Mouse (Mus musculus): ENCODE results near the gene Zfp518a. TPM values are rescaled to one million over a fixed set of nuclear protein-coding genes. Genes with fewer than 3 reads are reported as not detected.

The Zfp518a gene
- polyA plus RNA-seq, 1 experiment from 2014 or later: 18.8 TPM

GRCm38 (mm10) chr19:40888887-40889286 is 5.6 kb upstream of the Zfp518a start:
- Histone ChIP-seq H3K4me2 (no peak overlapping the region), H3K4me3 (ENCODE audit: low read depth, low read length) (no peak overlapping the region), H3K27ac (ENCODE audit: low read depth, low read length) (no peak overlapping the region), H3K36me3 (ENCODE audit: control insufficient read depth, insufficient read depth, low read length) (no peaks in the 10 kb centered on the region), H3K9me3 (ENCODE audit: control insufficient read depth, low read length) (no peaks in the 10 kb centered on the region; the same call in 1 of the 2 replicates), H3K27me3 (ENCODE audit: control insufficient read depth, insufficient read depth, low read length) (peaks cover 17% of the 10 kb centered on the region), H3K9ac (ENCODE audit: low read length) (no peak overlapping the region), H3K4me1 (ENCODE audit: control insufficient read depth, insufficient read depth, low read length) (no peaks in the 10 kb centered on the region)
- ATAC-seq (ENCODE audit: low FRiP score): no peak
- no peak for DNase-seq (ENCODE audit: low spot score, missing footprints)
- WGBS: 97% methylated on average over 1 of the region's 1 CpGs

DNA sequence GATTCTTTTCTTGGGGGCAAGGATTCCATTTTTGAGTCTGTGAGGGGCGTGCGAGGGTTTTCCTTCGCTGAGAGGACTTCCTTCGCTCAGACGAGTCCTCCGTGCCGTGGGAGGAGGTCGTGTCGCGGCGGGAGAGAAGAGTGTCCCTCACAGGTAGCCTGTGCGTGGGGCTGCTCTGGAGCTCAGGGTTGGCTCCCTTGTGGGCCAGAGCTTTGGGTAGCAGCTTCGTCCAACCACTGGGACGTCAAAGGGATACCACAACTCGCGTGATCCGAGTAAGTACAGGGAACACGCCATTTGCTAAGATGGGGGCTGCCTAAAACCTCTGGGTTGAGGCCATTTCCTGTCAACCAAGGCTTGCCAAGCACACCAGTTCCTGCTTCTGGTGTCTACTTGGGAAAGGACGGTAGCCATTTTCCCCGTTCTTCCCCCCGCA is 416 bp upstream of the Zfp518a start:
- Histone ChIP-seq H3K36me3 (ENCODE audit: control insufficient read depth, insufficient read depth, low read length) (no peaks in the 10 kb centered on the region), H3K27ac (ENCODE audit: low read depth, low read length) (peak overlapping the region; percentile 91; the same call in 1 of the 2 replicates), H3K4me3 (ENCODE audit: low read depth, low read length) (peak overlapping the region; percentile 79), H3K4me1 (ENCODE audit: control insufficient read depth, insufficient read depth, low read length) (no peaks in the 10 kb centered on the region; the same call in 1 of the 2 replicates), H3K27me3 (ENCODE audit: control insufficient read depth, insufficient read depth, low read length) (peaks cover 12% of the 10 kb centered on the region), H3K9me3 (ENCODE audit: control insufficient read depth, low read length) (no peaks in the 10 kb centered on the region; the same call in 1 of the 2 replicates), H3K9ac (ENCODE audit: low read length) (peak overlapping the region; percentile 90), H3K4me2 (peak overlapping the region; percentile 41)
- no peak for DNase-seq (ENCODE audit: low spot score, missing footprints)
- WGBS: 43% methylated on average over 21 of the region's 21 CpGs
- peak; percentile 56 for ATAC-seq (ENCODE audit: low FRiP score)

DNA sequence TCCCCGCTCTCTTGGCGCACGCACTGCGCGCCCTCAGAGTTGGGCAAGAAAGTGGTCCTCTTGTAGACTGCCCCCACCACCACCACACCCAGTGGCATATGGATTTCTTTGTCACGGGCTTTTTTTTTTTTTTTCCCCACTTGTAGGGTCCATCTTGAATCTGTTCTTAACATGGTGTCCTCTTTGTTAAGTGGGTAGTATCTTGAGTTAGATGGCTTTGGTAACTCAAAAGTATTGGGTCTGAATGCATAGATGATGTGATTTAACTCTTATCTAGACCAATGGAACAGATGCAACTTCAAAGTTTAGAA is 843 bp downstream of the Zfp518a start:
- DNase-seq (ENCODE audit: low spot score, missing footprints) (no peak), ATAC-seq (ENCODE audit: low FRiP score) (no peak)
- Histone ChIP-seq H3K27me3 (ENCODE audit: control insufficient read depth, insufficient read depth, low read length) (peaks cover 12% of the 10 kb centered on the region), H3K27ac (ENCODE audit: low read depth, low read length) (peak overlapping the region; percentile 91), H3K4me2 (peak overlapping the region; percentile 41), H3K36me3 (ENCODE audit: control insufficient read depth, insufficient read depth, low read length) (no peaks in the 10 kb centered on the region), H3K4me3 (ENCODE audit: low read depth, low read length) (peak overlapping the region; percentile 79), H3K9me3 (ENCODE audit: control insufficient read depth, low read length) (no peaks in the 10 kb centered on the region; the same call in 1 of the 2 replicates), H3K9ac (ENCODE audit: low read length) (peak overlapping the region; percentile 90), H3K4me1 (ENCODE audit: control insufficient read depth, insufficient read depth, low read length) (no peaks in the 10 kb centered on the region; the same call in 1 of the 2 replicates)
- WGBS: 1% methylated on average over 6 of the region's 6 CpGs

DNA sequence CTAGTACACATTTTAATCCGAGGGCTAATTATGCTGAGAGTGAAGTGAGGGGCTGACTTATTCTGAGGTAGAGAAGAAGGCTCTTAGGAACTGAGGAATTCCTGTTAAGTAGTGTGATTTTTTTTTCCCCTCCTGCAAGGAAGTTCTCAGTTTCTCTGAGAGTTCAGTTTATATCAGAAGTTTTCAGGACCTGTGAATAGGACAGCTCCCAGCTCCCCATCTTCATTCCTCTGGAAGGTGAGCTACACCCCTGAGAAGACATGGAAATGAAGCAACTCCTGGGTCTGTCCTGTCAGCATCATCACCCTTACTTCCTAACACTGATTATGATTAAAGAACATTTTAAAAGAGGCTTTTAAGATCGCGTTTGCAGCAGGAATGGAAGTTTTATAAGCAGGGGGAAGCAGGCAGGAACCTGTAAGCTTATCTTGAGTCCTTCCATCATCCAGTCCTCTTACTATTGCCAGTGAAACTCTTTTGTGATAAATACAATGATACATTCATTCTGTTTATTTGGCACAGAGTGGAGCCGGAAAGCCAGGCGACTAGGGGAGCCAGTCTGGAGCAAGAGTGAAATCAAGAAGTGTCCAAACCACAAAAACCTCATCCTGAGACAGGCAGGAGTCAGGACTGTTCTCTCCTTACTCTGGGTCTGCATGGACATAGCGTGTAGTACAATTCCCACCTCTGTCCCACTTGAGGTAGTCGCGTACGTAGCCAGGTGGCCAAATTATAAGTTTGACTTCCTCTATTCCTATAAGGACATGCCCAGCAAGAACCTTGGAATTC is 37.3 kb downstream of the Zfp518a start:
- no peak for DNase-seq (ENCODE audit: low spot score, missing footprints)
- Histone ChIP-seq H3K36me3 (ENCODE audit: control insufficient read depth, insufficient read depth, low read length) (no peaks in the 10 kb centered on the region), H3K4me2 (no peak overlapping the region), H3K27me3 (ENCODE audit: control insufficient read depth, insufficient read depth, low read length) (no peaks in the 10 kb centered on the region), H3K27ac (ENCODE audit: low read depth, low read length) (no peak overlapping the region), H3K9me3 (ENCODE audit: control insufficient read depth, low read length) (no peaks in the 10 kb centered on the region), H3K4me1 (ENCODE audit: control insufficient read depth, insufficient read depth, low read length) (peaks cover 4% of the 10 kb centered on the region; the same call in 1 of the 2 replicates), H3K4me3 (ENCODE audit: low read depth, low read length) (no peak overlapping the region), H3K9ac (ENCODE audit: low read length) (no peak overlapping the region)
- WGBS: 66% methylated on average over 9 of the region's 9 CpGs
- ATAC-seq (ENCODE audit: low FRiP score): no peak

- Histone ChIP-seq H3K4me1 (ENCODE audit: control insufficient read depth, insufficient read depth, low read length) (peaks cover 4% of the 10 kb centered on the region; the same call in 1 of the 2 replicates), H3K4me3 (ENCODE audit: low read depth, low read length) (no peak overlapping the region), H3K27me3 (ENCODE audit: control insufficient read depth, insufficient read depth, low read length) (no peaks in the 10 kb centered on the region), H3K9me3 (ENCODE audit: control insufficient read depth, low read length) (peaks cover 4% of the 10 kb centered on the region; the same call in 1 of the 2 replicates), H3K4me2 (no peak overlapping the region), H3K27ac (ENCODE audit: low read depth, low read length) (no peak overlapping the region), H3K36me3 (ENCODE audit: control insufficient read depth, insufficient read depth, low read length) (no peaks in the 10 kb centered on the region), H3K9ac (ENCODE audit: low read length) (no peak overlapping the region)
- ATAC-seq (ENCODE audit: low FRiP score): no peak
- 39% methylated on average over 8 of the region's 8 CpGs for WGBS
- no peak for DNase-seq (ENCODE audit: low spot score, missing footprints)
Measured at GRCm38 (mm10) chr19:40935376-40935775, 40.9 kb downstream of the Zfp518a start.

DNA sequence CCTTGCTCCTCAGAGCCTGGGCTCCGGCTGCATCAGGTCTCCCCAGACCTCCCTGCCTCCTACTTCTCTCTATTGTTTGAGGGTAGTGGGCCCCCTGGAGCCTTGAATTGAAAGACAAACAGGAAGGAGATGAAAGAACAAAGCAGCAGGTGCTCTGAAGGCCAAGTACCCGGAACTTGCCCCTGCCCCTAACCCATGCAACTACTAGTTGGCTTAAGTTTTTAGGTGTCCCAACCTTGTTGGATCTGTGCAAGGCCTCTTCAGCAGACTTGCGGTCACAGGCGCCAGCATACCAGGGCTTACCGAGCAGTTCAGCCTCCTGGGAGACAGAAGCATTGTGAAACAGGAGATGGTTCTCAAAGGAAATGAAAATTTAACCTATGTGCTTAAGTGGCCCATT is 41.5 kb downstream of the Zfp518a start:
- Histone ChIP-seq H3K27me3 (ENCODE audit: control insufficient read depth, insufficient read depth, low read length) (no peaks in the 10 kb centered on the region), H3K4me3 (ENCODE audit: low read depth, low read length) (no peak overlapping the region), H3K9me3 (ENCODE audit: control insufficient read depth, low read length) (peaks cover 4% of the 10 kb centered on the region; the same call in 1 of the 2 replicates), H3K4me1 (ENCODE audit: control insufficient read depth, insufficient read depth, low read length) (peaks cover 4% of the 10 kb centered on the region; the same call in 1 of the 2 replicates), H3K9ac (ENCODE audit: low read length) (no peak overlapping the region), H3K36me3 (ENCODE audit: control insufficient read depth, insufficient read depth, low read length) (no peaks in the 10 kb centered on the region), H3K27ac (ENCODE audit: low read depth, low read length) (no peak overlapping the region), H3K4me2 (no peak overlapping the region)
- 28% methylated on average over 5 of the region's 5 CpGs for WGBS
- no peak for ATAC-seq (ENCODE audit: low FRiP score)
- DNase-seq (ENCODE audit: low spot score, missing footprints): no peak

DNA sequence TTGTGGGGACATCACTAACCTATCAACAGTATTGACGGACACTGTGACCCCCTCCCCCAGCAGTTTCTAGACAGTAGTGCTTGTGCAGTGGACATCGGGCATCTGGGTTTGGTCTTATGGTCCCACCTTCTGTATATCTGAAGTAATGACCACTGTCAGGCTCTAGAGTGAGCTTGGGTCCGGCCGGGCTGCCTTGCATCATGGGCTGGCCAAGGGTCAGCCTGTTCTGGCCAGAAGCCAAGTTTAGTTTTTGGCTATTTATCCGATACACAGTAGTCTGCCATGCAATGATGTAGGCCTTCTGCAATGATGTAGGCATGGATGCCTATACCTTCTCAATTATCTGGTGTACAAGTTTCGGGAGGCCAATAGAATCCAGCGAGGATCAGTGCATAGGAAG is 49.0 kb downstream of the Zfp518a start:
- Histone ChIP-seq H3K9ac (ENCODE audit: low read length) (no peak overlapping the region), H3K4me2 (no peak overlapping the region), H3K36me3 (ENCODE audit: control insufficient read depth, insufficient read depth, low read length) (no peaks in the 10 kb centered on the region), H3K27me3 (ENCODE audit: control insufficient read depth, insufficient read depth, low read length) (no peaks in the 10 kb centered on the region), H3K4me3 (ENCODE audit: low read depth, low read length) (no peak overlapping the region), H3K4me1 (ENCODE audit: control insufficient read depth, insufficient read depth, low read length) (no peaks in the 10 kb centered on the region), H3K27ac (ENCODE audit: low read depth, low read length) (no peak overlapping the region), H3K9me3 (ENCODE audit: control insufficient read depth, low read length) (peaks cover 4% of the 10 kb centered on the region; the same call in 1 of the 2 replicates)
- 89% methylated on average over 7 of the region's 7 CpGs for WGBS
- DNase-seq (ENCODE audit: low spot score, missing footprints) (no peak), ATAC-seq (ENCODE audit: low FRiP score) (no peak)

DNA sequence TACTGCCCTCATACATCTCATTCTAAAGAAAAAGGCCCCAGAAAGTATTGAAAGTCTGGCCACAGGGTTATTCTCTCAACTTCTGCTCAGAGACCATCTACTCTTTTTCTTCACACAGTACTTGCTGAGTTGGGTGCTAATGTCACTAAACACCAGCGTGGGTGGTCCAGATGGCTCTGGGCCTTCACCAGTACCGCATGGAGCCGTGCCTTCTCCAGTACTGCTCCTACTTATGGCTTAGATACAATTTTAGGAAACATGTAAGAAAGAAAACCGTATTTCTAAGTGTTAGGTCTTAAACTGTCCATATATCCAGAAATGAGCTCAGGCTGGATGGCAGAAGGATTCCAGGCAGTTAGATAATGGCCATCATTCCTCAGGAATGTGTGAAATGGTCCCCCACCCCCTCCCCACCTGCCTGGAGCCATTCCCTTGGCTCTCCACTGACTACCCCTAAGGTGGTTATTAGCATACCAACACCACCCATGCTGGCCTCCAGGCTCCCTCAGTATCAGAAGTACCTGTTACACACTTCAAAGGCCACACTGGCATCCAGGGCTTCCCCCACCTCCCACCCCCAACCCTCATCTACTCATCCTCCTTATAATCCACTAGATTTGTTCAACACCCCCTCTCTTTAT is 52.6 kb downstream of the Zfp518a start:
- Histone ChIP-seq H3K4me1 (ENCODE audit: control insufficient read depth, insufficient read depth, low read length) (no peaks in the 10 kb centered on the region), H3K27me3 (ENCODE audit: control insufficient read depth, insufficient read depth, low read length) (no peaks in the 10 kb centered on the region), H3K9ac (ENCODE audit: low read length) (no peak overlapping the region), H3K36me3 (ENCODE audit: control insufficient read depth, insufficient read depth, low read length) (no peaks in the 10 kb centered on the region), H3K9me3 (ENCODE audit: control insufficient read depth, low read length) (no peaks in the 10 kb centered on the region), H3K27ac (ENCODE audit: low read depth, low read length) (no peak overlapping the region), H3K4me3 (ENCODE audit: low read depth, low read length) (no peak overlapping the region), H3K4me2 (no peak overlapping the region)
- ATAC-seq (ENCODE audit: low FRiP score): no peak
- no peak for DNase-seq (ENCODE audit: low spot score, missing footprints)
- WGBS: 88% methylated on average over 4 of the region's 4 CpGs

- H3K9ac ChIP-seq (ENCODE audit: low read length): no peak overlapping the region
- H3K4me2 ChIP-seq: no peak overlapping the region
- ATAC-seq (ENCODE audit: low FRiP score) (no peak), DNase-seq (ENCODE audit: low spot score, missing footprints) (no peak)
- no peaks in the 10 kb centered on the region for H3K36me3 ChIP-seq (ENCODE audit: control insufficient read depth, insufficient read depth, low read length)
- no peaks in the 10 kb centered on the region for H3K9me3 ChIP-seq (ENCODE audit: control insufficient read depth, low read length)
- no peak overlapping the region for H3K27ac ChIP-seq (ENCODE audit: low read depth, low read length)
- 15% methylated on average over 1 of the region's 1 CpGs for WGBS
- H3K27me3 ChIP-seq (ENCODE audit: control insufficient read depth, insufficient read depth, low read length): no peaks in the 10 kb centered on the region
- no peaks in the 10 kb centered on the region for H3K4me1 ChIP-seq (ENCODE audit: control insufficient read depth, insufficient read depth, low read length)
- no peak overlapping the region for H3K4me3 ChIP-seq (ENCODE audit: low read depth, low read length)
Measured at GRCm38 (mm10) chr19:40958981-40959380, 64.5 kb downstream of the Zfp518a start.

All from midbrain, embryonic 11.5 days (tissue).